Mouse (Mus musculus) layer of hippocampus, adult 8-10 months (tissue): ENCODE measurements around the gene Serpina1a. TPM values are rescaled to one million over a fixed set of nuclear protein-coding genes. Genes with fewer than 3 reads are reported as not detected.
"Not testable (repeated sequence)": the region's sequence is repeated elsewhere in the genome, so short reads cannot be mapped to it uniquely, and the experiment has no call there.

Experiments used
- DNase-seq, 2 experiments: peaks; one replicate each; pipeline ENCODE4 v3.0.0; 2022; ENCODE audit warnings: low spot score in 2 of 2
- total RNA-seq, 4 experiments: library from RNA; stranded (reverse); gene quantifications; 2 replicates each; pipeline ENCODE4 v1.2.4; 2022

Gene Serpina1a
- total RNA-seq, result not detected

GRCm38 (mm10) chr12:103863101-103863974 lies at the start of gene Serpina1a:
Gene Serpina1a (minus strand): TSS chr12:103863562.
- DNase-seq, result not testable (repeated sequence)

GRCm38 (mm10) chr12:103909181-103909580 lies 45.8 kb upstream of the Serpina1a start:
- DNase-seq, result not testable (repeated sequence)

DNA sequence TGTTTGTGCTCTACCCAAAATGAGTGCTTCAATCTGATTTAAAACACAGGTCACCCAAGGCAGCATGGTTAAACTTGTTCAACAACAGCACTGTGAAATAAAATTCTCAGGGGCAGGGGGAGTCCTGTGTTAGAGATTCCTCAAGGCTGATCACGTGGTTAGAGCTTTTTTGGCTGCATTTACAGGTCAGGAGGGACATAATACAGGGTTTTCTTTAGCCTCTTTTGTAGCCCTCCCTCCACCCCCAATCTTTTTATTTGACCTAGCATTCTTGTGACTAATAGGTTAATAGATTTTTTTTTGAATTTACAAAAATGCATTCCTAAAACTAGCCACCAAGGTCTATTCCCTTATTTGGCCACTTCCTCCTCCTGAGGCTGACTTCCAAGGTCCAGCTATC lies 44.4 kb upstream of the Serpina1a start:
- not testable (repeated sequence) for DNase-seq

DNA sequence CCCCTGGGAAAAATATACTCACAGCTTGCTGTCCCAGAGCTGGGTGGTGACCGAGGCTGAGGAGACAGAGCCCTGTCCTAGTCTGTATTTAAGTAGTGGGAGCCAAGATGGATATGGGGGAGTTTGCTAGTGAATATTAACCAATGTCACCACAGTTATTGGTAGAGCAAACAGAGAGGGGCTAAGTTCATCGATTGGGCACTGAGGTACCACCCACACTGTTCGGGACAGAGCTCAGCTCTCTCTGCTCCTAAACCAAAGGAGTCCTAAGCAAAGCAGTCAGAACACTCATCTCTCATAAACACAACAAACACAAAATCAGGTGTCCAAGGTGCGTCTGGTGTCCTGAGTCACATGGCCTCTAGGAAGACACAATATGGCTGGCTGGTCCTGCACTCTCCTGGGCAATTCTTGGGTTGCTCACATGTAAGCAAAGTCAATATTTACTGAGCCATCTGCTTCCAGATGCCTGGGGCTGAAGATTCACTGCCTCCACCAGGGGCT lies 41.5 kb upstream of the Serpina1a start, which contains the start of gene Serpina1c:
Gene Serpina1c (minus strand): TSS at position 51 of the 504 bp plus-strand sequence.
- DNase-seq, result not testable (repeated sequence)

DNA sequence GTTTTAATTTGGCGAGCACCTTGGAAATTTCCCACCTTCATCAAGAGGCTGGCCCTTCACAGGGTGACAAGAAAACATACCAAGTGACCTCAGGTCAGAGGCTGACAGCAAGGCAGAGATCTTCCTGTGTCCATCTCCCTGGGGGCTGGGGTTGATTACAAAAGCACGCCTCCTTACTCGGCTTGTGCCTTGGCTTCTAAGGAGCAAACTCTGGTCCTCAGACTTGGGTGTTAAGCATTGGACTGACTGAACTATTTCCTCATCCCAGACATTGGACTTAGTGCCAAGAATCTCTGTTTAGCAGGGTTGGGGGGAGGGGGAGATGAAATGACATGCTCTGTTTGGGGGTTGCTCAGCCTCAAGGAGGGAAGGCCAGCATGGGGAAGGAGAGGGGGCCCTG lies 38.6 kb upstream of the Serpina1a start:
- DNase-seq, result not testable (repeated sequence)

GRCm38 (mm10) chr12:103866873-103867272 lies 3.5 kb upstream of the Serpina1a start:
- DNase-seq, result not testable (repeated sequence)

DNA sequence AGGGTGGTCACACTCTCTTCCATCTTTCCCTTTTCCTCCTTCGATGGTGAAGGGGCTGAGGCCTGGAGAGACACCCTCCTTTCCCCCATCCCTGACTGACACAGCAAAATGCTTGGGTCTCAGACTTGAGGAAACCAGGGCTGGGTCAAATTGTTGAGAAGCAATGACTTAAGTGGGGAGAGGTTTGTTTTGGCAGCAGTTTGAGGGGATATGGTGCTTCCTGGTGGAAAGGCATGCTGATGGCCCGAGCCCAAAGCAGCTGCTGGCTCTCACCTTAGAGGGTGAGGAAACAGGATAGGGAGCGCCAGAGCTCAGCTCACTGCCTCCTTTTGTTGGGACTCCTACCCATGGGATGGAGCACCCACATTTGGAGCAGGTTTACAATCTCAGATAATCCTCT lies 2.4 kb downstream of the Serpina1a start:
- no peak for DNase-seq

- not testable (repeated sequence) for DNase-seq
Observed at GRCm38 (mm10) chr12:103860571-103860970, 2.8 kb downstream of the Serpina1a start.

GRCm38 (mm10) chr12:103859584-103859983 lies 3.8 kb downstream of the Serpina1a start:
- DNase-seq, result not testable (repeated sequence)

GRCm38 (mm10) chr12:103853032-103853431 lies 10.3 kb downstream of the Serpina1a start:
- not testable (repeated sequence) for DNase-seq

DNA sequence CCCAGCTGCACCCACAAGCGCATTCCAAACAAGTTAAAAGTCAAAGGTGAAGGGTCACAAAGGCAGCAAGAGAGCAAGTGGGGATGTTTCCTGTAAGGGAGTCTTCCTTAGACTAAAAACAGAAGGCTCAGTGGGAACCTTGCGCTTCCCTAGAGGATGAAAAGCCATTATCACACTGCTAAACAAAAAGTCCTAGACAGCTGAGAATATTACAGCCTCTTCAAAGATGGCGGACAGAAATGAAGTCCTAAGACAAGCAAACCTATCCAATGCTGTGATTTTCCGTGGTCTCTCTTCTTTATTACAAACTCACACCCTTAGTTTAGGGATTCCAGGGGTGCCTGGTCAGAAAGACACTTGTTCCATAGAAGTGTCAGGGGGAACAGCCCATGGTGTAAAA lies 33.1 kb downstream of the Serpina1a start, which contains the start of gene Serpina1b:
Gene Serpina1b (minus strand): TSS at position 101 of the 400 bp plus-strand sequence.
- not testable (repeated sequence) for DNase-seq

DNA sequence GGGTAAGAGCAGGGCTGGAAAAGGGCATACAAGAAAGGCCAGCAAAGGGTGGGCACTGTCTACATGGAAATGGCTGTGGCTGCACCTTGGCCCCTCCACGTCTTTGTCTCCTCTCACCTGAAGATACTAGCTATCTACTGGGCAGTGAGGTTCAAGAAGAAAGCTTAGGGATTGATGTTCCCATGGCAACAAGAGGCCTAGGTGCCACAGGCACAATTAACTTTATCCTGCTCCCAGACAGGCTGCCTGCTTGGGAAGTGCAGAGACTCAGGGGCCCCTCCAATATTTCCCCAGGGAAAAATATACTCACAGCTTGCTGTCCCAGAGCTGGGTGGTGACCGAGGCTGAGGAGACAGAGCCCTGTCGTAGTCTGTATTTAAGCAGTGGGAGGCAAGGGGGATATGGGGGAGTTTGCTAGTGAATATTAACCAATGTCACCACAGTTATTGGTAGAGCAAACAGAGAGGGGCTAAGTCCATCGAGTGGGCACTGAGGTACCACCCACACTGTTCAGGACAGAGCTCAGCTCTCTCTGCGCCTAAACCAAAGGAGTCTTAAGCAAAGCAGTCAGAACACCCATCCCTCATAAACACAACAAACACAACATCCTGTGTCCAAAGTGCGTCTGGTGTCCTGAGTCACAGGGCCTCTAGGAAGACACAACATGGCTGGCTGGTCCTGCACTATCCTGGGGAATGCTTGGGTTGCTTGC lies 35.5 kb downstream of the Serpina1a start:
- DNase-seq, result not testable (repeated sequence)

- DNase-seq, result not testable (repeated sequence)
Observed at GRCm38 (mm10) chr12:103823826-103824225, 39.5 kb downstream of the Serpina1a start.

Other genes starting within 250 kb of the Serpina1a start
- gene Serpina10, start 232.1 kb downstream of the Serpina1a start, total RNA-seq, result under 1 TPM in 1 of 4 experiments, not detected in 3; 0.21 TPM
- gene Serpina6, start 206.3 kb downstream of the Serpina1a start, total RNA-seq, result not detected
- gene Serpina16, start 187.4 kb downstream of the Serpina1a start, total RNA-seq, result not detected
- not detected for gene Serpina1f, start 168.0 kb downstream of the Serpina1a start, total RNA-seq
- gene Serpina1d, start 90.0 kb downstream of the Serpina1a start, total RNA-seq, result not detected
- gene Serpina1b, start 33.2 kb downstream of the Serpina1a start, total RNA-seq, result not detected
- not detected for gene Serpina1c, start 41.3 kb upstream of the Serpina1a start, total RNA-seq
- under 1 TPM in 1 of 4 experiments, not detected in 3; 0.34 TPM for gene Serpina1e, start 95.4 kb upstream of the Serpina1a start, total RNA-seq
- gene Serpina11, start 126.4 kb upstream of the Serpina1a start, total RNA-seq, result not detected
- gene Serpina9, start 150.2 kb upstream of the Serpina1a start, total RNA-seq, result under 1 TPM; 0.10 to 0.32 (median 0.14) TPM
- gene Serpina12, start 180.9 kb upstream of the Serpina1a start, total RNA-seq, result not detected
- not detected for gene Serpina5, start 237.6 kb upstream of the Serpina1a start, total RNA-seq
- gene Serpina3a, start 249.2 kb upstream of the Serpina1a start, total RNA-seq, result not detected